Mouse (Mus musculus) lung, adult 2 months (tissue): ENCODE results near the gene Isg15. TPM values are rescaled to one million over a fixed set of nuclear protein-coding genes. Genes with fewer than 3 reads are reported as not detected.

ENCODE experiments used
- DNase-seq: peaks from one replicate; pipeline ENCODE4 v3.0.0; 2022
- H3K4me1 ChIP-seq: fragments of 200-500 bp; 2 replicates; pipeline ENCODE4 v1.6.1; 2011; ENCODE audit warnings: low read length; ENCODE audit not compliant: control insufficient read depth, insufficient read depth
- H3K4me3 ChIP-seq: fragments of 200-500 bp; replicated peaks from 2 replicates; pipeline ENCODE3; 2011; ENCODE audit warnings: low read depth, mild to moderate bottlenecking, control low read depth, low read length; ENCODE audit errors: extremely low read depth
- CTCF ChIP-seq: fragments of 200-500 bp; IDR thresholded peaks from 2 replicates; pipeline ENCODE4 v1.5.1; 2011; ENCODE audit warnings: mild to moderate bottlenecking, low read length, control low read depth; ENCODE audit not compliant: insufficient read depth
- POLR2A ChIP-seq: fragments of 200-500 bp; IDR thresholded peaks from 2 replicates; pipeline ENCODE4 v1.6.1; 2011; ENCODE audit warnings: low read depth, mild to moderate bottlenecking, control low read depth, low read length, borderline replicate concordance; ENCODE audit errors: extremely low read depth
- WGBS: fragments of 180-500 bp; shearing (Covaris S2); methylation state at CpG from one replicate; pipeline ENCODE4 v1.1.7; 2018; 5-methylcytosine and 5-hydroxymethylcytosine counted together
- polyA plus RNA-seq: library from polyadenylated mRNA; depleted of rRNA; stranded (reverse); fragments of >200 nt; gene quantifications from 2 replicates; pipeline ENCODE4 v1.2.3, GENCODE M21; 2012

Gene Isg15
- polyA plus RNA-seq, 1 experiment = 12.2 TPM

- 40% methylated on average over 2 of the region's 2 CpGs for WGBS
- TF ChIP-seq POLR2A (no peak), CTCF (no peak)
- no peak overlapping the region for H3K4me3 ChIP-seq
- peaks cover 6% of the 10 kb centered on the region for H3K4me1 ChIP-seq
- DNase-seq = peak; percentile 54
These were observed 7.4 kb downstream of the Isg15 start for GRCm38 (mm10) chr4:156193200-156193590.

GRCm38 (mm10) chr4:156192421-156193199 is 8.0 kb downstream of the Isg15 start:
- Histone ChIP-seq H3K4me1 (peaks cover 6% of the 10 kb centered on the region), H3K4me3 (no peak overlapping the region)
- WGBS = 47% methylated on average over 8 of the region's 8 CpGs
- TF ChIP-seq CTCF (no peak), POLR2A (0 out of 2 replicates have a peak, but pooled peaks have one; percentile 31)
- peak; percentile 69 for DNase-seq

GRCm38 (mm10) chr4:156188811-156189323 is 11.8 kb downstream of the Isg15 start:
- no peak overlapping the region for H3K4me3 ChIP-seq
- peaks cover 17% of the 10 kb centered on the region for H3K4me1 ChIP-seq
- no peak for TF ChIP-seq CTCF
- no peak for TF ChIP-seq POLR2A
- no peak for DNase-seq
- 47% methylated on average over 6 of the region's 6 CpGs for WGBS

GRCm38 (mm10) chr4:156188162-156188810 is 12.3 kb downstream of the Isg15 start:
- 80% methylated on average over 5 of the region's 5 CpGs for WGBS
- Histone ChIP-seq H3K4me3 (no peak overlapping the region), H3K4me1 (peaks cover 17% of the 10 kb centered on the region)
- no peak for DNase-seq
- TF ChIP-seq CTCF = no peak
- TF ChIP-seq POLR2A = no peak

GRCm38 (mm10) chr4:156185950-156186850 is 14.4 kb downstream of the Isg15 start:
- Histone ChIP-seq H3K4me1 (peaks cover 17% of the 10 kb centered on the region), H3K4me3 (no peak overlapping the region)
- TF ChIP-seq CTCF (no peak), POLR2A (no peak)
- 40% methylated on average over 31 of the region's 31 CpGs for WGBS
- no peak for DNase-seq

GRCm38 (mm10) chr4:156185456-156185949 is 15.1 kb downstream of the Isg15 start:
- TF ChIP-seq POLR2A = no peak
- TF ChIP-seq CTCF = no peak
- H3K4me3 ChIP-seq = no peak overlapping the region
- DNase-seq = no peak
- 88% methylated on average over 13 of the region's 13 CpGs for WGBS
- peaks cover 17% of the 10 kb centered on the region for H3K4me1 ChIP-seq

- peaks cover 17% of the 10 kb centered on the region for H3K4me1 ChIP-seq
- 62% methylated on average over 7 of the region's 7 CpGs for WGBS
- no peak for DNase-seq
- TF ChIP-seq POLR2A (no peak), CTCF (no peak)
- no peak overlapping the region for H3K4me3 ChIP-seq
These were observed 16.2 kb downstream of the Isg15 start for GRCm38 (mm10) chr4:156184291-156184954.

GRCm38 (mm10) chr4:156183747-156184146 is 16.9 kb downstream of the Isg15 start:
- Histone ChIP-seq H3K4me1 (peaks cover 14% of the 10 kb centered on the region), H3K4me3 (no peak overlapping the region)
- 64% methylated on average over 5 of the region's 5 CpGs for WGBS
- TF ChIP-seq POLR2A (no peak), CTCF (no peak)
- no peak for DNase-seq
